Mouse (Mus musculus) CD4-positive helper T cell, adult 2 months (primary cell): ENCODE data around the gene Rpe65.

Source experiments
- DNase-seq: peaks from one replicate; pipeline ENCODE4 v3.0.0-alpha.2; 2012; ENCODE audit warnings: low read depth, missing footprints, low spot score

The Rpe65 gene

GRCm38 (mm10) chr3:159598875-159599274, at the start of gene Rpe65:
Gene Rpe65, plus strand, starts transcription at chr3:159599175.
- DNase-seq = no peak

- no peak for DNase-seq
These were observed 48.8 kb upstream of the Rpe65 start for GRCm38 (mm10) chr3:159550224-159550623.

GRCm38 (mm10) chr3:159614977-159615376, 16.0 kb downstream of the Rpe65 start:
- no peak for DNase-seq

GRCm38 (mm10) chr3:159621026-159621425, 22.1 kb downstream of the Rpe65 start:
- DNase-seq = no peak

GRCm38 (mm10) chr3:159624010-159624409, 25.0 kb downstream of the Rpe65 start:
- DNase-seq = no peak

GRCm38 (mm10) chr3:159660741-159661140, 61.8 kb downstream of the Rpe65 start:
- no peak for DNase-seq

- DNase-seq = no peak
These were observed 64.4 kb downstream of the Rpe65 start for GRCm38 (mm10) chr3:159663333-159663732.
